Mouse (Mus musculus) frontal cortex, adult (tissue): ENCODE results near the gene Oprd1.

Experiments used
- ATAC-seq: cut with Nextera tagmentation; 2 replicates; pipeline ENCODE4 v1.9.2; 2017; ENCODE audit warnings: mild to moderate bottlenecking, moderate library complexity, mixed read lengths; ENCODE audit not compliant: low TSS enrichment

Oprd1 gene

DNA sequence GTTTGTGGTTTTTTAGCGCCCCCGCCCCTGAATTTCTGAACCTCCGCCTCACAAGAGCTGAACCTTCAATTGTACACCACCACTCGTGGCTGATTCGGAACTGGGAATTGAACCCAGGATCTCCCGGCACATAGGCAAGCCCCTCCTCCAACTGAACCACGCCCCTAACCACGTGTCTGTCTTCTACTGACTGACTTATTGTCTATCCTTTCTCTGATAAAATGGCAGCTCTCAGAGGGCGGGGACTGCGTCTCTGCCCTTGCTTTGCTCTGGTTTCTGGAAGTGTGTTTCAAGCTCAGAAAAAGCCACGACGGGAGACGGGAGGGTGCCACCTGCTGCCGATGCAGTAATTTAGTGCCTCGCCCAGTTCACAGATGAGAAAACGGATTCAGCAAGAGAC lies 10.4 kb downstream of the Oprd1 start:
- ATAC-seq, result no peak

DNA sequence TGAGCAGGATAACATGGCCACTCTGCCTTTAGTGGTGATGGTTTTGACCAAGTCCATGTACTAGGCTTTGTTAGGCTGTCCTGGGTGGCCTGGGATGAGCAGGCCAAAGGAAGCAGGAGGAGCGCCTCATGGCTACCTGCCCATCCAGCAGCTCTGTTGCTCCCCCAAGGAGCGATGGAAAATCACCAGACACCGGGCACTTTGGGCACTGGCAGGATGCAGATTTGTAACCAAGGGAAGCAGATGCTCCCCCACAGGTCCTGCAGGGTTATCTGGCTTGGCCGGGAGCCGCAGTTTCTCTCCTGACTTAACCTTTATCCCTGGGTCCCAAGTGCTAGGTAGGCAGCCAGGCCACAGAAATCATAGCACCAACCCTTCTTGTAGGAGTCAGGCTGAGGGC lies 10.9 kb downstream of the Oprd1 start:
- no peak for ATAC-seq

- no peak for ATAC-seq
Observed at GRCm38 (mm10) chr4:132132297-132132696, 12.0 kb downstream of the Oprd1 start.

- peak; percentile 80; the same call in 1 of the 2 replicates for ATAC-seq
Observed at GRCm38 (mm10) chr4:132131790-132132189, 12.5 kb downstream of the Oprd1 start.

GRCm38 (mm10) chr4:132131116-132131515 lies 13.2 kb downstream of the Oprd1 start:
- ATAC-seq, result no peak

- ATAC-seq, result no peak
Observed at GRCm38 (mm10) chr4:132130645-132131044, 13.6 kb downstream of the Oprd1 start.

DNA sequence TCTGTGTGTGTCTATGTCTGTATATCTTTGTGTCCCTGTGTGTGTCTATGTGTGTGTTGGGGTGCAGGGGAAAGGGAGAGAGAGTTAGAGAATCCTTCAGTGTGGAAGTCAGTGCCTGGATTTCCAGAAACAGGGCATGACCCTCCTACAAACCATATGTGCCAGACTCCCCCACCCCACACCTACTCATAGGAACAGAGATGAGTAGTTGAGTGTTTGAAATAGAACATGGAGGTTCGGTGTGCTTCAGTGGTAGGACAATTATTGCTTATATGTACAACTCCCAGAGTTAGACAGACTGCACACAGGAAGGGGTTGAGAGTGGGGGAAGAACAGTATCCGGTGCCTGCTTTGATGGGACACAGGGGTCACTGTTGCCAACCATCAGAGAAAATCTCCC lies 14.2 kb downstream of the Oprd1 start:
- peak; percentile 53; the same call in 1 of the 2 replicates for ATAC-seq

DNA sequence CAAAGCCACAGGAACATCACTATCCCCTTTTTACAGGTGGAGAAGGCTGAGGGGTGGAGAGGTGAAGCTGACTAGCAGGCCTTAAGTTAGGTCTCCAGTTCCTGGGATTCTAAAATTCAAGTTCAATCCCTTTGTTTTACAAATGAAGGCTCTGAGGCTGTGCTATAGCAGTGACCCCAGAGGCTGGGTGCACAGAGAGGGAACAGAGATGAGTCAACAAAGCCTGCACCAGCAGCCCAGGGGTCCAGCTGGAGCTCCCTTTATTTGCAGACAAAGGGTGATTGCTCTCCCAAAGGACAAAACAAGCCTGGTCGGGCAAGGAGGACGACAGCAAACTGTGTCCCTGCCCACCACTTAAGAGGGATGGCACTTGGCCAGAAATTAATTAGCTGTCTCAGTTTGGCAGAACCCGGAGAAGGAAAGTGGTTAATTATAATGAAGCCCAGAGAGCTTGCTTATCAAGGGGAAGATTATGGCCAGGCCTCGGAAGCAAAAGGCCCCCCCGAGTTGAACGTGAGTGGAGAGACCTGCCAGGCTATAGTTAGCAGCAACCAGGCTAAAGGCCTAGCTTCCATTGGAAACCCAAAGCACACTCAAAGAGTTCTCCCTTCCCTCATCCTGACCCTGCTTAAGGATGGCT lies 15.2 kb downstream of the Oprd1 start:
- ATAC-seq, result no peak

GRCm38 (mm10) chr4:132127091-132127490 lies 17.2 kb downstream of the Oprd1 start:
- ATAC-seq, result no peak

GRCm38 (mm10) chr4:132123166-132123565 lies 21.1 kb downstream of the Oprd1 start:
- no peak for ATAC-seq

DNA sequence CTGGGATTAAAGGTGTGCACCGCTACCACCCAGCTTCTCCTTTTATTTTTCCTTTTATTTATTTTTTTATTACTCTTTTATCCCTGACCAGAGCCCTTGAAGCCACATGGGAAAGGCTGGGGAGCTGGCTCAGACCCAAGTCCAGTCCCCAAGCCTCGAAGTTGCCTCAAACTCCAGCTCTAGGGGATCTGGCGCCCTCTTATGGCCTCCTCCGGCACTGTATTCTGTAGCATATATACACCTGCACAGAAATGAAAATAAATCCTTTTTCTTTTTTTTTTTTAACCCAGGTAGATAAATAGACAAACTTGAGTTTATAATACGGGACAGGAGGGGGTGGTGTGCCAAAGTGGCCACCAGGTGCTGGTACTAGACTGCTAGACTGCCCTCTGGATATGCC lies 22.6 kb downstream of the Oprd1 start:
- no peak for ATAC-seq

DNA sequence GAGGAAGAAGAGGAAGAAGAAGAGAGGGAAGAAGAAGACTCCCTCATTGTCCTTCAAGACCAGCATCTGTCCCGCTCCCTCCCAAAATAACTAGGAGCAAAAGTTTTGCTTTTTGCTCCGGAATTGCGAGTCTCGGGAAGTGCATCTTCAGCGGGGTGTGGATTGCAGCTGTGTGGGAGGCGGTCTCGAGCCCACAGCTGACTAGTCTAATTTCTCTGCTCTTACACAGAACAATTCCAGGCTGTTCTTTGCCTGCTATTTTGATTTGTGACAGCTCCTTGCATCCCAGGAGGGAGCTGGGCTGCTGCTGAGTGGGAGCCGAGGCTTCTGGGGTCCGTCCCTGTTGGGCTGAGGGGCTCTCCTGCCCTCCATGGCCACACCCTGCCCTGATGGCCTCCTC lies 24.7 kb downstream of the Oprd1 start:
- peak; percentile 89; the same call in 1 of the 2 replicates for ATAC-seq

DNA sequence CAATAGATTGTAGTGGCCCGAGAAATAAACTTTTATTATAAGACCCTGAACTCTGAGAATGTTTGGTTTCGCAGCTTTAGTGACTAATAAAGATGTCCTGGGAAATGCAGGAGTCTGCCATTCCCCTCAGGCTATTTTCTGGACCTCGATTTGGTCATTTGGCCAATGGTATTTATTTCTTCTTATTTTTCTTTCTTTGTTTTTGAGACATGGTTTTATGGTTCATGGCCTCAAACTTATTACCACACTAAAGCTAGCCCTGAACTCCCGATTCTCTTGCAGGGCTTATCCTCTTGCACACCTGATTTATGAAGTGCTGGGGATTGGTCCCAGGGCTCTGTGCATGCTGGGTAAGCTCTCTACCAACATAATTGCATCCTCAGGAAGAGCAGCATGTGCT lies 28.0 kb downstream of the Oprd1 start:
- no peak for ATAC-seq

DNA sequence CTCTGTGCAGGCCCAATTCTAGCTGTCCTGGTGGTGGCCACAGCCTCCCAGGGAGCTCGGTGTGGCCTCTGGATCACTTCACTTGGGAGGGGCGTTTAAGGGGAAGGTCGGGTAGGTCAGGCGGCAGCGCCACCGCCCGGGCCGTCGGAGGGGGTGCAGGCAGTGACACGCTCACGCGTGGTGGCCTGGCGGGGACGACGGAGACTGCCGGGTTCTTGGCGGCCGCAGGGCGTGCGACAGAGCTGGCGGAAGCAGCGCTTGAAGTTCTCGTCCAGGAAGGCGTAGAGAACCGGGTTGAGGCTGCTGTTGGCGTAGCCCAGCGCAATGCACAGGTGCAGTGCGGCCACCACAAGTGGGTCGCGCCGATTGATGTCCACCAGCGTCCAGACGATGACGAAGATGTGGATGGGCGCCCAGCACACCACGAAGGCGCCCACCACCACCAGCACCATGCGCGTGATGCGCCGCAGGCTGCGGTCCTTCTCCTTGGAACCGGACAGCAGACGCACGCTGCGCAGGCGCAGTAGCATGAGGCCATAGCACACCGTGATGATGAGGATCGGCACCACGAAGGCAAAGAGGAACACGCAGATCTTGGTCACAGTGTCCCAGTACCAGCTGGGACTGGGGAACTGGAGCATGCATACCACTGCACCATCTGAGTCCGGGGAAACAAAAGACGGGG lies 30.7 kb downstream of the Oprd1 start:
- ATAC-seq, result no peak

DNA sequence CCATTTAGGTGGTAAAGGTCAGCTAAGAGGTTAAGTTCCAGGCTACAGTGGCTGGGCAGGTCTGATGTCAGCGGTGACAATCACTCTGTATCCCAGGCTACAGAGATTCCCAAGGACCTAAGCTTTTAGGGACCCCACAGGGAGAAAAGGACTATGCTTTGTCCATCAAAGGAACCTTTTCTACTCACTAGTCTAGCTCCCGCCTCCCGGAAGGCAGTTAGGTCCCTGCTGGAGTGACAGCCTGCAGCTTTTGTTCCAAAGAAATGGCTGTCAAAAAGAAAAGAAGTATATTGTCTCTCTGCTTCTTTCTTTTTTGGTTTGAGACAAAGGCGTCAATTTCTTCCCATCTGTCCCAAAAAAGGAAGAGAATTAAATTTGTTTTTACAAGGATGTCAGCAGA lies 33.1 kb downstream of the Oprd1 start:
- no peak for ATAC-seq

GRCm38 (mm10) chr4:132108221-132108620 lies 36.1 kb downstream of the Oprd1 start:
- ATAC-seq, result no peak

DNA sequence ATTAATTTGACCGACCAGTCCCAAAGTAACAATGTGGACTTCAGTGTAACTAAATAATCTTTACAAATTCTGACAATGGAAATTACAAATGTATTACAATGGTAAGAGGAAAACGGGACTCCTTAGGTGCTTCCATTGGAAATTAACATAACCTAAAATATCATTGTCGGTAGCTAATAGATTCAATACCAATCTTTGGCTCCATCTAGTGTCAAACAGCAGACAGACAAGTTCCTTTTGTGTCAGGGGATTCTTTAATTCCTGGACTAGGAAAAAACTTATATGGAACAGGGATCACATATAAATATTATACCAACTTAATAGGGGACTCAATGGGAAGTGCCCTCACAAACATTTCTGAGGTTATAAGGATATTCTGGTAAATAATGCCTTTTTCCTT lies 43.1 kb downstream of the Oprd1 start:
- ATAC-seq, result no peak

GRCm38 (mm10) chr4:132099548-132099947 lies 44.7 kb downstream of the Oprd1 start:
- no peak for ATAC-seq

GRCm38 (mm10) chr4:132095043-132095442 lies 49.2 kb downstream of the Oprd1 start:
- ATAC-seq, result no peak

DNA sequence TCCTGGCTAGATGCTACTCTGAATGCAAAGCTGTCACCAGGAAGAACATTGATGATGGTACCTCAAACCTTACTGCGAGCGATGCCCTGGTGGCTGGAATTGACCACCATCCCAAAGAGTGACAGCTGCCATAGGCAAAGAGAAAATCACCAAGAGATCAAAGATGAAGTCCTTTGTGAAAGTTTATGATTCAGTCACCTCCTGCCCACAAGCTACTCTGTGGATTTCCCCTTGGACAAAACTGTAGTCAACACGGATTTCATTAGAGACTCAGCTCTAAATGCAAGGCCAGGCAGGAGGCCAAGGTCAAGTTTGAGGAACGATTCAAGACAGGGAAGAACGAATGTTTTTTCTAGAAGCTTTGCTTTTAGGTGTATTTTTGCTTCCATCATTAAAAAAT lies 50.4 kb downstream of the Oprd1 start:
- no peak for ATAC-seq

DNA sequence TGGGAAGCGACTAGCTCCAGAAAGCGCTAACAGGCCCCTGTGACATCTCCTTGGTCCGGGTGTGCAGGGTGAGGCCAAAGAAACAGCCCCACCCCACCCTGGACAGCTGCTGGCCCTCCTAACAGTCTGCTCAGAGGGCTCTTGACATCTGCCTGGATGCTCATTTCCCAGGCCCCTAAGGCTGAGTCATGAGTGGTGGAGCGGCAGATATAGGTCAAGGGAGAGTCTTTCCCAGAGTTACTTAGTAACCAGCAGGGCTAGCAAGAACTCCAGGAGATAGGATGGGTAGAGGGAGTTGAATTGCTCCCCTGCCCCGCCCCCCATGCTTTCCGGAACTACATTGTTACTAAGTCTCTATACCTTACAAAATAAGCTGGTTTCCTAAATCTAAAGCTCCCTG lies 51.1 kb downstream of the Oprd1 start:
- no peak for ATAC-seq

DNA sequence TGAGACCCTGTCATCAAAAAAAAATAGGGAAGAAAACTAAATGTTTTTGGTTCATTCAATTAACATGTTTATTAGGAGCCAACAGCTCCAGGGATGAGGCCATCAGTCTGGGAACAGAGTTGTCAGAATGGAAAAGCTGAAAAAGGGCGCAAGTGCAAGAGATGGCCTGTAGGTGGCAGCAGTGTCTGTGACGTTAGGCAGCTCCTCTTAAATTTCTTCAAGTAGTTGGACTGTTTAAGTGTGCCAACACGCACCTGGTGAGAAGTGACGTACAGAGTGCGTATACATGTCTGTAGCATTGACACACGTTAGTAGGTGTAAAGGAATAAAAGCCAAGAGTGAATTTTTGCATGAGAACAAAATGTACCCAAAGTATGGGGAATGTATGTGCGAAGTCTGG lies 55.4 kb downstream of the Oprd1 start:
- ATAC-seq, result peak; percentile 38; the same call in 1 of the 2 replicates

GRCm38 (mm10) chr4:132085114-132085513 lies 59.2 kb downstream of the Oprd1 start:
- no peak for ATAC-seq
